Mouse (Mus musculus) embryonic facial prominence, embryonic 10.5 days (tissue): ENCODE results near the gene Pls1. TPM values are rescaled to one million over a fixed set of nuclear protein-coding genes. Genes with fewer than 3 reads are reported as not detected.

Source experiments
- DNase-seq: peaks from one replicate; pipeline ENCODE4 v3.0.0-alpha.2; 2017; ENCODE audit warnings: low spot score
- H3K27ac ChIP-seq: fragments of 300-500 bp; sonication (generic); replicated peaks from 2 replicates; pipeline ENCODE4 v1.5.1; 2016; ENCODE audit warnings: mild to moderate bottlenecking
- H3K27me3 ChIP-seq: fragments of 300-500 bp; sonication (generic); replicated peaks from 2 replicates; pipeline ENCODE4 v1.6.1; 2016; ENCODE audit warnings: low read depth, mild to moderate bottlenecking; ENCODE audit not compliant: poor library complexity, severe bottlenecking
- H3K36me3 ChIP-seq: fragments of 300-500 bp; sonication (generic); replicated peaks from 2 replicates; pipeline ENCODE4 v1.6.1; 2016; ENCODE audit warnings: mild to moderate bottlenecking, moderate library complexity
- H3K4me1 ChIP-seq: fragments of 300-500 bp; sonication (generic); 2 replicates; pipeline ENCODE4 v1.6.1; 2016
- H3K4me3 ChIP-seq: fragments of 300-500 bp; sonication (generic); 2 replicates; pipeline ENCODE4 v1.5.1; 2016; ENCODE audit warnings: mild to moderate bottlenecking, moderate library complexity
- H3K9me3 ChIP-seq: fragments of 300-500 bp; sonication (generic); 2 replicates; pipeline ENCODE4 v1.6.1; 2016; ENCODE audit warnings: mild to moderate bottlenecking
- WGBS: fragments of 180-500 bp; shearing (Covaris S2); methylation state at CpG from one replicate; pipeline ENCODE4 v1.1.7; 2016; 5-methylcytosine and 5-hydroxymethylcytosine counted together
- polyA plus RNA-seq: library from polyadenylated mRNA; unstranded; fragments of >200 nt; fragmentation: Nextera tagmentation; extraction: Ambion mirVana; gene quantifications from 2 replicates; pipeline ENCODE4 v1.2.1, GENCODE M21; 2016

Gene Pls1
- polyA plus RNA-seq, 1 experiment from 2014 or later = 8.7 TPM

- 81% methylated on average over 5 of the region's 5 CpGs for WGBS
- H3K36me3 ChIP-seq = no peaks in the 10 kb centered on the region
Observed at GRCm38 (mm10) chr9:95795844-95796243, 49.3 kb downstream of the Pls1 start.

GRCm38 (mm10) chr9:95795077-95795784 lies 49.9 kb downstream of the Pls1 start:
- Histone ChIP-seq H3K36me3 (no peaks in the 10 kb centered on the region), H3K27ac (no peak overlapping the region), H3K27me3 (no peaks in the 10 kb centered on the region), H3K4me1 (no peaks in the 10 kb centered on the region), H3K4me3 (no peak overlapping the region), H3K9me3 (peaks cover 3% of the 10 kb centered on the region; the same call in 1 of the 2 replicates)
- DNase-seq = no peak
- 84% methylated on average over 2 of the region's 2 CpGs for WGBS

More at GRCm38 (mm10) chr9:95795844-95796243, 49.3 kb downstream of the Pls1 start:
- H3K4me1 ChIP-seq = no peaks in the 10 kb centered on the region
- no peak for DNase-seq
- no peak overlapping the region for H3K27ac ChIP-seq
- H3K4me3 ChIP-seq = no peak overlapping the region
- H3K9me3 ChIP-seq = peaks cover 3% of the 10 kb centered on the region; the same call in 1 of the 2 replicates
- H3K27me3 ChIP-seq = no peaks in the 10 kb centered on the region

GRCm38 (mm10) chr9:95793986-95794744 lies 50.9 kb downstream of the Pls1 start:
- H3K36me3 ChIP-seq = no peaks in the 10 kb centered on the region
- 90% methylated on average over 15 of the region's 15 CpGs for WGBS
- peaks cover 3% of the 10 kb centered on the region; the same call in 1 of the 2 replicates for H3K9me3 ChIP-seq

GRCm38 (mm10) chr9:95784888-95785511 lies 60.1 kb downstream of the Pls1 start:
- DNase-seq = no peak
- WGBS = 85% methylated on average over 16 of the region's 16 CpGs
- Histone ChIP-seq H3K4me3 (no peak overlapping the region), H3K27me3 (no peaks in the 10 kb centered on the region), H3K27ac (no peak overlapping the region), H3K9me3 (no peaks in the 10 kb centered on the region), H3K4me1 (peaks cover 7% of the 10 kb centered on the region), H3K36me3 (no peaks in the 10 kb centered on the region)

More at GRCm38 (mm10) chr9:95793986-95794744, 50.9 kb downstream of the Pls1 start:
- Histone ChIP-seq H3K4me1 (no peaks in the 10 kb centered on the region), H3K4me3 (no peak overlapping the region), H3K27ac (no peak overlapping the region), H3K27me3 (no peaks in the 10 kb centered on the region)
- DNase-seq = no peak

- 78% methylated on average over 17 of the region's 17 CpGs for WGBS
- Histone ChIP-seq H3K4me3 (no peak overlapping the region), H3K9me3 (no peaks in the 10 kb centered on the region), H3K27me3 (no peaks in the 10 kb centered on the region), H3K27ac (no peak overlapping the region), H3K4me1 (peaks cover 7% of the 10 kb centered on the region), H3K36me3 (no peaks in the 10 kb centered on the region)
- no peak for DNase-seq
Observed at GRCm38 (mm10) chr9:95783646-95784293, 61.3 kb downstream of the Pls1 start.

GRCm38 (mm10) chr9:95771671-95772070 lies 73.4 kb downstream of the Pls1 start:
- no peak overlapping the region for H3K27ac ChIP-seq
- H3K27me3 ChIP-seq = no peaks in the 10 kb centered on the region
- WGBS = 93% methylated on average over 2 of the region's 2 CpGs
- H3K36me3 ChIP-seq = no peaks in the 10 kb centered on the region
- no peak for DNase-seq
- H3K9me3 ChIP-seq = no peaks in the 10 kb centered on the region
- H3K4me1 ChIP-seq = no peaks in the 10 kb centered on the region
- no peak overlapping the region for H3K4me3 ChIP-seq

GRCm38 (mm10) chr9:95763218-95763617 lies 81.9 kb downstream of the Pls1 start:
- Histone ChIP-seq H3K27me3 (no peaks in the 10 kb centered on the region), H3K36me3 (no peaks in the 10 kb centered on the region), H3K4me1 (no peaks in the 10 kb centered on the region), H3K9me3 (no peaks in the 10 kb centered on the region), H3K27ac (no peak overlapping the region), H3K4me3 (no peak overlapping the region)
- 87% methylated on average over 4 of the region's 4 CpGs for WGBS
- no peak for DNase-seq

- no peak overlapping the region for H3K27ac ChIP-seq
- DNase-seq = no peak
- no peaks in the 10 kb centered on the region for H3K27me3 ChIP-seq
- 89% methylated on average over 3 of the region's 3 CpGs for WGBS
- no peaks in the 10 kb centered on the region for H3K4me1 ChIP-seq
- H3K36me3 ChIP-seq = no peaks in the 10 kb centered on the region
- H3K4me3 ChIP-seq = no peak overlapping the region
- no peaks in the 10 kb centered on the region for H3K9me3 ChIP-seq
Observed at GRCm38 (mm10) chr9:95762228-95762627, 82.9 kb downstream of the Pls1 start.

- no peak overlapping the region for H3K4me3 ChIP-seq
- no peaks in the 10 kb centered on the region for H3K36me3 ChIP-seq
- H3K27me3 ChIP-seq = no peaks in the 10 kb centered on the region
- no peak overlapping the region for H3K27ac ChIP-seq
- DNase-seq = no peak
- WGBS = 88% methylated on average over 8 of the region's 8 CpGs
- no peaks in the 10 kb centered on the region for H3K4me1 ChIP-seq
- H3K9me3 ChIP-seq = no peaks in the 10 kb centered on the region
Observed at GRCm38 (mm10) chr9:95761381-95761780, 83.7 kb downstream of the Pls1 start.

- Histone ChIP-seq H3K9me3 (no peaks in the 10 kb centered on the region), H3K4me1 (peaks cover 6% of the 10 kb centered on the region), H3K4me3 (peak overlapping the region; percentile 76), H3K36me3 (no peaks in the 10 kb centered on the region), H3K27ac (no peak overlapping the region), H3K27me3 (peaks cover 43% of the 10 kb centered on the region)
- WGBS = 39% methylated on average over 9 of the region's 9 CpGs
- DNase-seq = no peak
Observed at GRCm38 (mm10) chr9:95750746-95751145, 94.4 kb downstream of the Pls1 start.

- DNase-seq = peak; percentile 93
Observed at GRCm38 (mm10) chr9:95750037-95750511, 95.0 kb downstream of the Pls1 start, which contains the start of gene Trpc1. Trpc1 (minus strand) TSS chr9:95750375.

GRCm38 (mm10) chr9:95749461-95749928 lies 95.6 kb downstream of the Pls1 start:
- H3K27me3 ChIP-seq = peaks cover 43% of the 10 kb centered on the region
- no peak for DNase-seq
- WGBS = under 1% methylated on average over 34 of the region's 34 CpGs
- H3K27ac ChIP-seq = peak overlapping the region; percentile 84
- H3K4me1 ChIP-seq = peaks cover 6% of the 10 kb centered on the region
- no peaks in the 10 kb centered on the region for H3K36me3 ChIP-seq
- H3K4me3 ChIP-seq = peak overlapping the region; percentile 76
- no peaks in the 10 kb centered on the region for H3K9me3 ChIP-seq

More at GRCm38 (mm10) chr9:95750037-95750511, 95.0 kb downstream of the Pls1 start, which contains the start of gene Trpc1:
- H3K27me3 ChIP-seq = peaks cover 43% of the 10 kb centered on the region
- H3K36me3 ChIP-seq = no peaks in the 10 kb centered on the region
- peak within 1 kb of the TSS; percentile 76 for H3K4me3 ChIP-seq
- peaks cover 6% of the 10 kb centered on the region for H3K4me1 ChIP-seq
- H3K27ac ChIP-seq = peak within 1 kb of the TSS; percentile 84
- WGBS = under 1% methylated on average over 56 of the region's 56 CpGs
- H3K9me3 ChIP-seq = no peaks in the 10 kb centered on the region
